Mouse (Mus musculus) midbrain, embryonic 11.5 days (tissue): ENCODE data around the gene Pcdh7. TPM values are rescaled to one million over a fixed set of nuclear protein-coding genes. Genes with fewer than 3 reads are reported as not detected.
A peak's percentile ranks its signal among the peaks of the same experiment; 100 is the strongest.
"Not testable (repeated sequence)": the region's sequence is repeated elsewhere in the genome, so short reads cannot be mapped to it uniquely, and the experiment has no call there.

ENCODE experiments used
- ATAC-seq: fragments of 200-750 bp; cut with Nextera tagmentation; 2 replicates; pipeline ENCODE4 v1.8.0; 2017; ENCODE audit warnings: moderate TSS enrichment, moderate library complexity; ENCODE audit not compliant: low FRiP score
- DNase-seq: peaks from one replicate; pipeline ENCODE4 v3.0.0; 2015; ENCODE audit warnings: low spot score; ENCODE audit errors: missing footprints
- H3K27ac ChIP-seq: fragments of 300-500 bp; sonication (generic); 2 replicates; pipeline ENCODE4 v1.5.1; 2014; ENCODE audit warnings: low read depth, low read length
- H3K27me3 ChIP-seq: fragments of 300-500 bp; sonication (generic); 2 replicates; pipeline ENCODE4 v1.6.1; 2014; ENCODE audit warnings: mild to moderate bottlenecking, low read length, moderate library complexity, mixed read lengths; ENCODE audit not compliant: control insufficient read depth, insufficient read depth
- H3K36me3 ChIP-seq: fragments of 300-500 bp; sonication (generic); 2 replicates; pipeline ENCODE4 v1.6.1; 2014; ENCODE audit warnings: mild to moderate bottlenecking, low read length, moderate library complexity, mixed read lengths; ENCODE audit not compliant: control insufficient read depth, insufficient read depth
- H3K4me1 ChIP-seq: fragments of 300-500 bp; sonication (generic); 2 replicates; pipeline ENCODE4 v1.6.1; 2014; ENCODE audit warnings: low read length; ENCODE audit not compliant: control insufficient read depth, insufficient read depth
- H3K4me2 ChIP-seq: fragments of 300-500 bp; sonication (generic); 2 replicates; pipeline ENCODE4 v1.6.1; 2014; ENCODE audit warnings: mild to moderate bottlenecking, moderate library complexity
- H3K4me3 ChIP-seq: fragments of 300-500 bp; sonication (generic); 2 replicates; pipeline ENCODE4 v1.5.1; 2014; ENCODE audit warnings: low read depth, low read length
- H3K9ac ChIP-seq: fragments of 300-500 bp; sonication (generic); 2 replicates; pipeline ENCODE4 v1.6.1; 2014; ENCODE audit warnings: low read length
- H3K9me3 ChIP-seq: fragments of 300-500 bp; sonication (generic); 2 replicates; pipeline ENCODE4 v1.6.1; 2016; ENCODE audit warnings: low read length; ENCODE audit not compliant: control insufficient read depth
- WGBS: fragments of 180-500 bp; shearing (Covaris S2); extraction: QIAGEN DNeasy Blood & Tissue Kit; methylation state at CpG from one replicate; pipeline ENCODE4 v1.1.7; 2014; 5-methylcytosine and 5-hydroxymethylcytosine counted together
- polyA plus RNA-seq: library from polyadenylated mRNA; unstranded; fragments of >200 nt; fragmentation: Nextera tagmentation; extraction: Ambion mirVana; gene quantifications from 2 replicates; pipeline ENCODE4 v1.2.1, GENCODE M21; 2014

Gene Pcdh7
- 6.2 and 6.8 TPM in 2 replicates for polyA plus RNA-seq

DNA sequence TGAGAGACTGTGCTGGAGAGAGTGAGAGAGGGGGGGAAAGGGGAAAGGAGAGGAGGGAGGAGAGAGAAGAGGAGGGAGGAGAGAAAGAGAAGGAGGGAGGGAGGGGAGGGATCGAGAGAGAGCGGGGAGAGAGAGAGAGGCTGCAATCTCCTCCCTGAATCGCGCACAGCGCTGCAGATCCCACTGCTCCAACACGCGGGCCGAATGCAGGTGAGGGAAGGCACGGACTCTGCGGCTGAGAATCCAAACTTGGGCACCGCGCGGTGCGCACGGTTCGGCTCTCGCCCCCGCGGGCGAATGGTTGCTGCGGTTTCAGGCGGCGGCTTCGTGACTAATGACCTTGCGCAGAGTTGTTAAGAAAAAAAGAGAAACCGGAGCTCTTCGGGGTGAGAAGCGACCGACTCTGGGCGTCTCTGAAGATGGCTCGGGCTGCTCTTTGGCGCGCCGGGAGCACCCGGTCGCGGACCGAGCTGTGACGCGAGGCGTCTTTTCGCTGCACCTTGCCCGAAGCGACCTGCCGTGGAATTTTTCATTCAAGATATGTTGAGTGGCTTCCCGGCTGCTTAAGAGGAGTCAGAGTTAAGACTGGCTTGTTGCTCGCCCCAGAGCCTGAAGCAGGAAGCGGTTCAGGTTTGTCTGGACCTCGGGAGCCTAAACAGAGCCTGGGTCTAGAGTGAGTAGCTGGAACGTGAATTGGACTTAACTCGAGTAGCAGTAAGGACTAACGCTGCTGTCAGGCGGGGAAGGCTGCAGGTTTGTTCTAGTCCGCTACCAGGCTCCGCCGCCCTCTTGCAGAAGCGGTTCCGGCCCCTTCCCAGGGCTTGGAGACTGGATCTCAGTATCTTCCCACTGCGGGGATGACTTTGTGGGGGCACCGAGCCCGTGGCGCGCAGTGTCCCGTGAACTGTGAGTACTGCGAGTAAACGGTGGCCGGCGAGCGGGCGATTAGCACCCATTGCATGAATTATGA lies at the start of gene Pcdh7:
TSS of gene Pcdh7 (plus strand) at position 62 of the 970 bp plus-strand sequence.
- WGBS, result under 1% methylated on average over 70 of the region's 70 CpGs

GRCm38 (mm10) chr5:57676970-57677369 lies 40.8 kb upstream of the Pcdh7 start:
- H3K27ac ChIP-seq, DNase-seq, H3K9ac ChIP-seq, H3K4me1 ChIP-seq, ATAC-seq, H3K4me2 ChIP-seq, H3K4me3 ChIP-seq, H3K27me3 ChIP-seq, H3K9me3 ChIP-seq, H3K36me3 ChIP-seq: not testable (repeated sequence)
- 78% methylated on average over 2 of the region's 2 CpGs for WGBS

More for the DNA sequence above, at the start of gene Pcdh7:
- peak within 1 kb of the TSS; percentile 63 for H3K4me3 ChIP-seq
- ATAC-seq, result peak; percentile 5; the same call in 1 of the 2 replicates
- H3K4me1 ChIP-seq, result peaks cover 3% of the 10 kb centered on the region; the same call in 1 of the 2 replicates
- H3K36me3 ChIP-seq, result no peaks in the 10 kb centered on the region
- H3K27ac ChIP-seq, result peak within 1 kb of the TSS; percentile 48; the same call in 1 of the 2 replicates
- H3K27me3 ChIP-seq, result peaks cover 18% of the 10 kb centered on the region
- H3K9ac ChIP-seq, result peak within 1 kb of the TSS; percentile 74
- peak within 1 kb of the TSS; percentile 75 for H3K4me2 ChIP-seq
- peak; percentile 96 for DNase-seq
- no peaks in the 10 kb centered on the region for H3K9me3 ChIP-seq

- Histone ChIP-seq H3K4me3 (no peak overlapping the region), H3K27ac (no peak overlapping the region), H3K4me2 (no peak overlapping the region), H3K9me3 (no peaks in the 10 kb centered on the region), H3K4me1 (no peaks in the 10 kb centered on the region), H3K9ac (no peak overlapping the region), H3K27me3 (no peaks in the 10 kb centered on the region), H3K36me3 (no peaks in the 10 kb centered on the region)
- no peak for ATAC-seq
- WGBS, result 91% methylated on average over 2 of the region's 2 CpGs
- DNase-seq, result no peak
Observed at GRCm38 (mm10) chr5:57708396-57708795, 9.4 kb upstream of the Pcdh7 start.

GRCm38 (mm10) chr5:57713980-57714379 lies 3.8 kb upstream of the Pcdh7 start:
- no peaks in the 10 kb centered on the region for H3K27me3 ChIP-seq
- no peak for ATAC-seq
- WGBS, result 2% methylated on average over 10 of the region's 10 CpGs
- peak overlapping the region; percentile 75 for H3K4me2 ChIP-seq
- no peaks in the 10 kb centered on the region for H3K9me3 ChIP-seq
- H3K4me1 ChIP-seq, result no peaks in the 10 kb centered on the region
- DNase-seq, result peak; percentile 92
- no peak overlapping the region for H3K27ac ChIP-seq
- peak overlapping the region; percentile 74; the same call in 1 of the 2 replicates for H3K9ac ChIP-seq
- H3K4me3 ChIP-seq, result peak overlapping the region; percentile 63
- no peaks in the 10 kb centered on the region for H3K36me3 ChIP-seq

GRCm38 (mm10) chr5:57714621-57715523 lies 2.9 kb upstream of the Pcdh7 start:
- DNase-seq (peak; percentile 97), ATAC-seq (peak; percentile 73)
- Histone ChIP-seq H3K36me3 (no peaks in the 10 kb centered on the region), H3K27ac (peak overlapping the region; percentile 78), H3K9ac (peak overlapping the region; percentile 74), H3K4me2 (peak overlapping the region; percentile 75), H3K4me1 (no peaks in the 10 kb centered on the region), H3K9me3 (no peaks in the 10 kb centered on the region), H3K27me3 (peaks cover 2% of the 10 kb centered on the region; the same call in 1 of the 2 replicates), H3K4me3 (peak overlapping the region; percentile 63)
- WGBS, result under 1% methylated on average over 35 of the region's 45 CpGs

GRCm38 (mm10) chr5:57715524-57716400 lies 2.0 kb upstream of the Pcdh7 start:
- Histone ChIP-seq H3K27ac (peak overlapping the region; percentile 78), H3K36me3 (no peaks in the 10 kb centered on the region), H3K9me3 (no peaks in the 10 kb centered on the region), H3K4me1 (0 out of 2 replicates have a peak, but pooled peaks cover 3% of the 10 kb centered on the region), H3K4me2 (peak overlapping the region; percentile 75), H3K9ac (peak overlapping the region; percentile 74), H3K27me3 (peaks cover 10% of the 10 kb centered on the region), H3K4me3 (peak overlapping the region; percentile 63)
- ATAC-seq (peak; percentile 63), DNase-seq (peak; percentile 97)
- WGBS, result under 1% methylated on average over 53 of the region's 53 CpGs

DNA sequence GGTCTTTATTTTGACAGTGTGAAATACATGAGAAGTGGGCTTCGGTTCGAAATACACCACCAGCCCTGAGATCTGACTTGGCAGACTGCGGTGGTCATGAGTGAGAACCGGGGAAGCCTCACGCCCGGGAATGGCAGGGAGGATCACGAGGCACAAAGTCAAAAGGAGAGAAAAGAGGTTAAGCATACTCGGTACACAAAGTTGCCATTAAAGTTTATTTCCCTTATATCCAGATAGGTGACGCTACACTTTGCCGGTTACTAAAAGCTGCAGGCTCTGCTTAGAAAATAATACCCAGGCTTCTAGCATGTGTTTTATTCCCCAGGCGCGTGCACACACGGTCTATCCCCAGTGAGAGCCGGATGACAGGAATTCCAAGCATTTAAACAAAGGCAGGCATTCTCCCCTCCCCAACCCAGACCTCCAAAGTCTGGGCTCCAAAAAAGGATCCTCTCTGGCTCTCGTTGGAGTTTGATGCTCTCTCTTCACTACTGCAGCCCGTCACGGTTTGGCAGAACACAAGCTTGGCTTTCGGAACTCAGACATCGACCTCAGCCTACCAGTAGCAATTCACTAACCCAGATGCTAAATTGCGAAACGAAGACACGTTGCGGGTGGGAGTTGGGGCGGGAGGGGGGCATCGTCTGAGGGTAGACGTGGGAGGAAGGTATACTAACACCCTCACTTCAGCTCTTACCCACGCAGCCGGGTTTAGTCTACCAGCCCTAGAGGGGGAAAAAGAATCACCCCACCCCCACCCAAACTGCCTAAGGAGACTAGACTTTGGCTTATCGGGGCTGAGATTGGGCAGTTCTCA lies 1.1 kb upstream of the Pcdh7 start:
- Histone ChIP-seq H3K27me3 (peaks cover 18% of the 10 kb centered on the region), H3K4me1 (peaks cover 3% of the 10 kb centered on the region; the same call in 1 of the 2 replicates), H3K4me3 (peak overlapping the region; percentile 63), H3K9me3 (no peaks in the 10 kb centered on the region), H3K9ac (peak overlapping the region; percentile 74), H3K4me2 (peak overlapping the region; percentile 75), H3K36me3 (no peaks in the 10 kb centered on the region), H3K27ac (peak overlapping the region; percentile 48; the same call in 1 of the 2 replicates)
- under 1% methylated on average over 29 of the region's 29 CpGs for WGBS
- DNase-seq (no peak), ATAC-seq (peak; percentile 0; the same call in 1 of the 2 replicates)
